Mouse (Mus musculus): ENCODE results near the gene Arl16. TPM values are rescaled to one million over a fixed set of nuclear protein-coding genes. Genes with fewer than 3 reads are reported as not detected.

Arl16 gene
- polyA plus RNA-seq, 1 experiment from 2014 or later = 35.9 TPM

- WGBS = 83% methylated on average over 7 of the region's 7 CpGs
Measured at GRCm38 (mm10) chr11:120417852-120418251, 49.6 kb downstream of the Arl16 start.

More at GRCm38 (mm10) chr11:120417852-120418251, 49.6 kb downstream of the Arl16 start:
- Histone ChIP-seq H3K27ac (ENCODE audit: poor library complexity, severe bottlenecking) (no peak overlapping the region), H3K4me3 (no peak overlapping the region), H3K9me3 (replicated peaks) (no peaks in the 10 kb centered on the region), H3K4me1 (replicated peaks) (peaks cover 5% of the 10 kb centered on the region), H3K9ac (no peak overlapping the region), H3K27me3 (replicated peaks) (no peaks in the 10 kb centered on the region), H3K36me3 (peaks cover 92% of the 10 kb centered on the region), H3K4me2 (no peak overlapping the region)
- no peak for ATAC-seq (ENCODE audit: insufficient number of reproducible peaks, low FRiP score)

Other genes with a start within 250 kb of the Arl16 start
- gene Bahcc1, start 234.7 kb downstream of the Arl16 start, polyA plus RNA-seq (2016; fragmentation: Nextera tagmentation; extraction: Ambion mirVana) = 6.5 and 7.6 TPM in 2 replicates
- gene Actg1, start 119.1 kb downstream of the Arl16 start, polyA plus RNA-seq (2016; fragmentation: Nextera tagmentation; extraction: Ambion mirVana) = 1,404 and 1,426 TPM in 2 replicates
- 0.17 and 0.63 TPM in 2 replicates for gene Fscn2, start 106.1 kb downstream of the Arl16 start, polyA plus RNA-seq (2016; fragmentation: Nextera tagmentation; extraction: Ambion mirVana)
- 32.0 and 32.3 TPM in 2 replicates for gene Faap100, start 88.8 kb downstream of the Arl16 start, polyA plus RNA-seq (2016; fragmentation: Nextera tagmentation; extraction: Ambion mirVana)
- 43.2 and 45.2 TPM in 2 replicates for gene Nploc4, start 29.9 kb downstream of the Arl16 start, polyA plus RNA-seq (2016; fragmentation: Nextera tagmentation; extraction: Ambion mirVana)
- not detected in 2 replicates for gene Tspan10, start 25.0 kb downstream of the Arl16 start, polyA plus RNA-seq (2016; fragmentation: Nextera tagmentation; extraction: Ambion mirVana)
- gene Pde6g, start 14.1 kb downstream of the Arl16 start, polyA plus RNA-seq (2016; fragmentation: Nextera tagmentation; extraction: Ambion mirVana) = 0.10 and 0.13 TPM in 2 replicates
- gene Oxld1, start 9.5 kb downstream of the Arl16 start, polyA plus RNA-seq (2016; fragmentation: Nextera tagmentation; extraction: Ambion mirVana) = 14.9 and 15.2 TPM in 2 replicates
- gene Ccdc137, start 9.5 kb downstream of the Arl16 start, polyA plus RNA-seq (2016; fragmentation: Nextera tagmentation; extraction: Ambion mirVana) = 24.1 and 24.7 TPM in 2 replicates
- 208 and 219 TPM in 2 replicates for gene Mrpl12, start 17.0 kb upstream of the Arl16 start, polyA plus RNA-seq (2016; fragmentation: Nextera tagmentation; extraction: Ambion mirVana)
- 44.2 and 46.2 TPM in 2 replicates for gene Slc25a10, start 24.2 kb upstream of the Arl16 start, polyA plus RNA-seq (2016; fragmentation: Nextera tagmentation; extraction: Ambion mirVana)
- gene Gcgr, start 63.1 kb upstream of the Arl16 start, polyA plus RNA-seq (2016; fragmentation: Nextera tagmentation; extraction: Ambion mirVana) = 1.2 and 1.4 TPM in 2 replicates
- gene Mcrip1, start 82.1 kb upstream of the Arl16 start, polyA plus RNA-seq (2016; fragmentation: Nextera tagmentation; extraction: Ambion mirVana) = 126 and 130 TPM in 2 replicates
- not detected in 2 replicates for gene Ppp1r27, start 83.5 kb upstream of the Arl16 start, polyA plus RNA-seq (2016; fragmentation: Nextera tagmentation; extraction: Ambion mirVana)
- gene P4hb, start 105.6 kb upstream of the Arl16 start, polyA plus RNA-seq (2016; fragmentation: Nextera tagmentation; extraction: Ambion mirVana) = 478 and 480 TPM in 2 replicates
- gene Arhgdia, start 114.0 kb upstream of the Arl16 start, polyA plus RNA-seq (2016; fragmentation: Nextera tagmentation; extraction: Ambion mirVana) = 422 and 442 TPM in 2 replicates
- 356 and 361 TPM in 2 replicates for gene Alyref, start 130.8 kb upstream of the Arl16 start, polyA plus RNA-seq (2016; fragmentation: Nextera tagmentation; extraction: Ambion mirVana)
- gene Anapc11, start 130.8 kb upstream of the Arl16 start, polyA plus RNA-seq (2016; fragmentation: Nextera tagmentation; extraction: Ambion mirVana) = 174 and 175 TPM in 2 replicates
- 13.6 and 20.3 TPM in 2 replicates for gene Npb, start 140.9 kb upstream of the Arl16 start, polyA plus RNA-seq (2016; fragmentation: Nextera tagmentation; extraction: Ambion mirVana)
- gene Pcyt2, start 150.3 kb upstream of the Arl16 start, polyA plus RNA-seq (2016; fragmentation: Nextera tagmentation; extraction: Ambion mirVana) = 82.1 and 82.9 TPM in 2 replicates
- 20.1 and 20.4 TPM in 2 replicates for gene Sirt7, start 157.6 kb upstream of the Arl16 start, polyA plus RNA-seq (2016; fragmentation: Nextera tagmentation; extraction: Ambion mirVana)
- 27.9 and 31.5 TPM in 2 replicates for gene Mafg, start 166.0 kb upstream of the Arl16 start, polyA plus RNA-seq (2016; fragmentation: Nextera tagmentation; extraction: Ambion mirVana)
- 23.1 and 23.9 TPM in 2 replicates for gene Pycr1, start 176.2 kb upstream of the Arl16 start, polyA plus RNA-seq (2016; fragmentation: Nextera tagmentation; extraction: Ambion mirVana)
- gene Myadml2, start 180.6 kb upstream of the Arl16 start, polyA plus RNA-seq (2016; fragmentation: Nextera tagmentation; extraction: Ambion mirVana) = 9.8 and 10.9 TPM in 2 replicates
- 4.7 and 5.2 TPM in 2 replicates for gene Notum, start 193.6 kb upstream of the Arl16 start, polyA plus RNA-seq (2016; fragmentation: Nextera tagmentation; extraction: Ambion mirVana)
- gene Aspscr1, start 205.4 kb upstream of the Arl16 start, polyA plus RNA-seq (2016; fragmentation: Nextera tagmentation; extraction: Ambion mirVana) = 103 and 114 TPM in 2 replicates
- gene Cenpx, start 246.1 kb upstream of the Arl16 start, polyA plus RNA-seq (2016; fragmentation: Nextera tagmentation; extraction: Ambion mirVana) = 117 and 119 TPM in 2 replicates
- gene Lrrc45, start 246.3 kb upstream of the Arl16 start, polyA plus RNA-seq (2016; fragmentation: Nextera tagmentation; extraction: Ambion mirVana) = 35.2 and 37.0 TPM in 2 replicates

Data from heart, embryonic 12.5 days (tissue).